Mouse (Mus musculus): ENCODE data around the gene Gcm2. TPM values are rescaled to one million over a fixed set of nuclear protein-coding genes. Genes with fewer than 3 reads are reported as not detected.

Gene Gcm2
- polyA plus RNA-seq, 1 experiment from 2014 or later = not detected

DNA sequence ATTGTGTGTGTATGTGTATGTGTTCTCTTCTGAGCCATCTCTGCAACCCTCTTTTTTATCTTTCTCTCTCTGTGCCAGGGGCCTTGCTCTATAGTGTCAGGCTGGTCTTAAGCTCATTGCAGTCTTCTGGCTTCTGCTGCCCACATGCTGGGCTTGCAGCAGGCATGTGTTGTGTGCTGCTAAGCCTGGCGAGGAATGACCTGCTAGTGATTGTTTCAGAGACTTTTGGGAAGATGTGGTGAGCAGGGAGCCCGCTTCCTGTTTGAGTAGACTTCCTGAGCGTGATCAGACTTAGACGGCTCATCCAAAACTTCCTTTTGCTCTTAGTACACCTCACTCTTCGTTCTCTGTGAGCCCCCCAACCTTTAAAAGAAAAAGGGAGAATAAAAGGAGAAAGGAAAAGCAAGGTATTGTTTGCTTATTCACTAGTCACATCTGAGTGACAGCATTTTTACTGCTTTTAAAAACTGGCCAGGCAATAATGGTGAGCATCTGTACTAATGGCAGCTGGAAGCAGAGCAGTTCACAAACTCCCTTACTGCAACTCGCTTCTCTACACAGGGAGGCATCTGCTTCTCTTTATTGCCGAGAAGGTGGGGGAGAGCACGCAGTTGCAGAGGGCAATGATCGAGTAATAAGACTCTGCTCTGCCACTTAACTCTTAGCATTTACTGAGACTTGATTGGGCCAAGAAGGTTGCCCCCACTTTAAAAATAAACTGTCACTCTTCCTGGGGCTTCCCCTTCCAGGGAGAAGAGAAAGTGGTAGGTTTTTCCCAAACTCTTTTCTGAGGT, 8.5 kb upstream of the Gcm2 start:
- ATAC-seq (replicated peaks; ENCODE audit: low FRiP score, low TSS enrichment, low read depth) (no peak), DNase-seq (ENCODE audit: low spot score) (no peak)
- Histone ChIP-seq H3K9me3 (ENCODE audit: control insufficient read depth, low read length) (no peaks in the 10 kb centered on the region), H3K4me1 (replicated peaks; ENCODE audit: control insufficient read depth, insufficient read depth, low read length) (no peaks in the 10 kb centered on the region), H3K4me2 (ENCODE audit: low read length) (no peak overlapping the region), H3K4me3 (ENCODE audit: low read depth, low read length) (no peak overlapping the region), H3K36me3 (ENCODE audit: control insufficient read depth, insufficient read depth, low read length) (no peaks in the 10 kb centered on the region), H3K9ac (ENCODE audit: low read length) (no peak overlapping the region), H3K27me3 (replicated peaks; ENCODE audit: control insufficient read depth, insufficient read depth, low read length) (0 out of 2 replicates have a peak, but pooled peaks cover 5% of the 10 kb centered on the region), H3K27ac (ENCODE audit: low read depth) (no peak overlapping the region)
- WGBS = 31% methylated on average over 9 of the region's 9 CpGs

DNA sequence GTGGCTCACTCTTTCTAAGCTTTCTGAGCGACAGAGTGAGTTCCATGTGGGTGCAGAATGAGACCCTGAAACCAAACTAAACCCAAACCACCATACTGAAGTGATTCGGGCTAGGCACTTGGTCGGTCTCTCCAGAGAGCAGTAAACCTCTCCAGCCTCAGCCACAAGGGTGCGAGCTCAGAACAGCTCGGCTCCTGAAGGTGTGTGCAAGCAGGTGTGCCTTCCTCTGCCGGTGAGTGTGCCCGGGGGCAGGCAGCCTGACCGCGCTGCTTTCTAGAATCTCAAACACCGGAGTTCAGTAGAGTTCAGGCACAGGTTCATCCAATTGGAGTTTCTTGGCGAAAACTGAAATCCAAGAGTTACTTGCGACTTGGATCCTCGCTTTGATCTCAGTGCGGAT, 3.1 kb upstream of the Gcm2 start, which contains the start of gene Sycp2l:
Sycp2l (plus strand) TSS at position 368 of the 400 bp plus-strand sequence.
- H3K4me3 ChIP-seq (ENCODE audit: low read depth, low read length) = peak within 1 kb of the TSS; percentile 13; the same call in 1 of the 2 replicates
- peak within 1 kb of the TSS; percentile 42 for H3K4me2 ChIP-seq (ENCODE audit: low read length)
- H3K27me3 ChIP-seq (replicated peaks; ENCODE audit: control insufficient read depth, insufficient read depth, low read length) = 0 out of 2 replicates have a peak, but pooled peaks cover 12% of the 10 kb centered on the region
- 20% methylated on average over 14 of the region's 14 CpGs for WGBS
- H3K36me3 ChIP-seq (ENCODE audit: control insufficient read depth, insufficient read depth, low read length) = no peaks in the 10 kb centered on the region
- no peak within 1 kb of the TSS for H3K27ac ChIP-seq (ENCODE audit: low read depth)
- DNase-seq (ENCODE audit: low spot score) = peak; percentile 61
- peak; percentile 72; the same call in 1 of the 2 replicates for ATAC-seq (replicated peaks; ENCODE audit: low FRiP score, low TSS enrichment, low read depth)
- no peaks in the 10 kb centered on the region for H3K4me1 ChIP-seq (replicated peaks; ENCODE audit: control insufficient read depth, insufficient read depth, low read length)
- no peak within 1 kb of the TSS for H3K9ac ChIP-seq (ENCODE audit: low read length)
- H3K9me3 ChIP-seq (ENCODE audit: control insufficient read depth, low read length) = no peaks in the 10 kb centered on the region

DNA sequence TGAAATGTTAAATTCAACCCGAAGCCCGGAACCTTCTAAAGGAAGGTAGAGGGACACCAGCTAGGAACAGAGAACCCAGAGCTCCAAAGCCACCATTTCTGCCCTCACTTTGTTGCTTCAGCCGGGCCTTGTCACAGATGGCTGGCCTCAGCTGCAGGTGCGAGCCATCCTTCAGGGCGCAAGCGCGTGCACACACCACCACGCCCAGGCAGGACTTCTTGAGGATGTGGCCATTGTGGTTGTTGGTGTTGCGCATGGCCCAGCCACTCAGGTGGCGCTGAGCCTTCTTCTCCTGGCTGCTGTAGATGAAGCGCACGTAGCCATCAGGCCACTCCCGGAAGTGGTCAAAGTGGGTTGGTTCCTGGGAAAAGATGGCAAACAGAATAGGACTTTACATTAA, 5.3 kb downstream of the Gcm2 start:
- Histone ChIP-seq H3K9me3 (ENCODE audit: control insufficient read depth, low read length) (no peaks in the 10 kb centered on the region), H3K9ac (ENCODE audit: low read length) (no peak overlapping the region), H3K4me2 (ENCODE audit: low read length) (no peak overlapping the region), H3K27me3 (replicated peaks; ENCODE audit: control insufficient read depth, insufficient read depth, low read length) (no peaks in the 10 kb centered on the region), H3K4me1 (replicated peaks; ENCODE audit: control insufficient read depth, insufficient read depth, low read length) (no peaks in the 10 kb centered on the region), H3K4me3 (ENCODE audit: low read depth, low read length) (no peak overlapping the region), H3K27ac (ENCODE audit: low read depth) (no peak overlapping the region), H3K36me3 (ENCODE audit: control insufficient read depth, insufficient read depth, low read length) (no peaks in the 10 kb centered on the region)
- DNase-seq (ENCODE audit: low spot score) (no peak), ATAC-seq (replicated peaks; ENCODE audit: low FRiP score, low TSS enrichment, low read depth) (no peak)
- WGBS = 92% methylated on average over 13 of the region's 13 CpGs

DNA sequence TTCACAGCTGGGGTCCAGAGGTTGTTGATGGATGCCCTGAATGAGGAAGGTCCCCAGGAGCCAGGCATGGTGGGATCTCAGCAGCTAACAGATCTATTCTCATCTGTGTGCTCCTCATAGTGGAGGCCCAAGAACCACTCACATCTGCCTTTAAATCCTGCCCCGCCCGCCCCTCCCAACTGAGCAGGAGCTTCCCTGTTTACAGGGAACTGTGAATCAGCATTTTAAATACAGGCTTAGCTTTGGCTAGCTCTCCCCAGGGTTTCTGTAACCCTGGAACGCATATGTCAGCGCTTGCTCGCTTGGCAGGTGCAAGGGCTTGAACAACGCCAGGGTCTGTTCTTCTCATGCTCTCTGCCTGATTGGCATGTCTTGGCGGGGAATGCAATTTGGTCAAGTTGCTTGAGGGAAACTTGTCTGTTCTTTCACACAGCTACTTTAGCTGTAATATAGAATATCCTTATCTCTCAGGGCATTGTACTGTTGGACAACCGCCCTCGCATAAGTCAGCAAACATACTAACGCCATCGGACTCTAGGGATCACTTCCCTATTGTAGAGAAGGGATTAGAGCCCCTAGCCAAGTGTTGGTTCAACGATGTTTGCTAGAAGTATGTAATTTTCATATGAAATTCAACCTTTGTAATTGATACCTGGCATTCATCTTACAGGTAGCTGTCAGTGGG, 6.9 kb downstream of the Gcm2 start:
- Histone ChIP-seq H3K27me3 (replicated peaks; ENCODE audit: control insufficient read depth, insufficient read depth, low read length) (no peaks in the 10 kb centered on the region), H3K9ac (ENCODE audit: low read length) (no peak overlapping the region), H3K27ac (ENCODE audit: low read depth) (no peak overlapping the region), H3K9me3 (ENCODE audit: control insufficient read depth, low read length) (no peaks in the 10 kb centered on the region), H3K36me3 (ENCODE audit: control insufficient read depth, insufficient read depth, low read length) (no peaks in the 10 kb centered on the region), H3K4me2 (ENCODE audit: low read length) (no peak overlapping the region), H3K4me1 (replicated peaks; ENCODE audit: control insufficient read depth, insufficient read depth, low read length) (no peaks in the 10 kb centered on the region), H3K4me3 (ENCODE audit: low read depth, low read length) (no peak overlapping the region)
- WGBS = 68% methylated on average over 12 of the region's 12 CpGs
- no peak for DNase-seq (ENCODE audit: low spot score)
- ATAC-seq (replicated peaks; ENCODE audit: low FRiP score, low TSS enrichment, low read depth) = no peak

DNA sequence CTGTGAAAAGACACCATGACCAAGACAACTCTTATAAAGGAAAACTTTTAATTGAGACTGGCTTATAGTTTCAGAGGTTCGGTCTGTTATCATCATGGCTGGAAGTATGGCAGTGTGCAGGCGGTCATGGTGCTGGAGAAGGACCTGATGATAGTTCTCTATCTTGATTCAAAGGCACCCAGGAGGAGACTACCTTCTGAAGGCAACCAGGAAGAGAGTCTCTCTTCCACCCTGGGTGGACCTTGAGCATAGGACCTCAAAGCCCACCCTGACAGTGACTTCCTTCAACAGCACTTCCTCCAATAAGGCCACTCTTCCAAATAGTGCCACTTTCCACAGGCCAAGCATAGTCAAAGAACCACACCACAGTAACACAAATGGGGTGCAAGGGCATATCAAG, 10.8 kb downstream of the Gcm2 start:
- Histone ChIP-seq H3K4me1 (replicated peaks; ENCODE audit: control insufficient read depth, insufficient read depth, low read length) (no peaks in the 10 kb centered on the region), H3K9me3 (ENCODE audit: control insufficient read depth, low read length) (no peaks in the 10 kb centered on the region), H3K27ac (ENCODE audit: low read depth) (no peak overlapping the region), H3K36me3 (ENCODE audit: control insufficient read depth, insufficient read depth, low read length) (no peaks in the 10 kb centered on the region), H3K4me3 (ENCODE audit: low read depth, low read length) (no peak overlapping the region), H3K4me2 (ENCODE audit: low read length) (no peak overlapping the region), H3K27me3 (replicated peaks; ENCODE audit: control insufficient read depth, insufficient read depth, low read length) (no peaks in the 10 kb centered on the region), H3K9ac (ENCODE audit: low read length) (no peak overlapping the region)
- ATAC-seq (replicated peaks; ENCODE audit: low FRiP score, low TSS enrichment, low read depth) (no peak), DNase-seq (ENCODE audit: low spot score) (no peak)
- WGBS = 95% methylated on average over 2 of the region's 2 CpGs

DNA sequence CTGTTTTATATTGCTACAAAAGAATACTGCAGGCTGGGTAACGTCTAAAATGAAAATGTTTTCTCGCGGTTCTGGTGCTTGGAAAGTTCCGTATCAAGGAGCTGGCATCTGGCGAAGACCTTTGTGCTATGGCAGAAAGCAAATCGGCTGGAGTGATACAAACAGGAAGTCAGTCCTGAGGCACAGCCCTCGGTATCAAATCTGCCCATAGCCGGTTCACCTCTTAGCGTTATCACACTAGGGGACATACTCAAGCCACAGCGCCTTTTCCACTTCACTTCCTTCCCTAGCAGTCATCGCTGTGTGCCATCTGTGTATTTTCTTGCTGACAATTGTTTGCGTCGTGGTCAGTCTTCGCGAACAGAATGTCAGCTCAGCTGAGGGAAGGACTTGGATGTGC, 12.5 kb downstream of the Gcm2 start:
- Histone ChIP-seq H3K9ac (ENCODE audit: low read length) (no peak overlapping the region), H3K4me3 (ENCODE audit: low read depth, low read length) (no peak overlapping the region), H3K4me1 (replicated peaks; ENCODE audit: control insufficient read depth, insufficient read depth, low read length) (no peaks in the 10 kb centered on the region), H3K36me3 (ENCODE audit: control insufficient read depth, insufficient read depth, low read length) (no peaks in the 10 kb centered on the region), H3K9me3 (ENCODE audit: control insufficient read depth, low read length) (no peaks in the 10 kb centered on the region), H3K27me3 (replicated peaks; ENCODE audit: control insufficient read depth, insufficient read depth, low read length) (no peaks in the 10 kb centered on the region), H3K27ac (ENCODE audit: low read depth) (no peak overlapping the region), H3K4me2 (ENCODE audit: low read length) (no peak overlapping the region)
- ATAC-seq (replicated peaks; ENCODE audit: low FRiP score, low TSS enrichment, low read depth) (no peak), DNase-seq (ENCODE audit: low spot score) (no peak)
- 88% methylated on average over 15 of the region's 15 CpGs for WGBS

DNA sequence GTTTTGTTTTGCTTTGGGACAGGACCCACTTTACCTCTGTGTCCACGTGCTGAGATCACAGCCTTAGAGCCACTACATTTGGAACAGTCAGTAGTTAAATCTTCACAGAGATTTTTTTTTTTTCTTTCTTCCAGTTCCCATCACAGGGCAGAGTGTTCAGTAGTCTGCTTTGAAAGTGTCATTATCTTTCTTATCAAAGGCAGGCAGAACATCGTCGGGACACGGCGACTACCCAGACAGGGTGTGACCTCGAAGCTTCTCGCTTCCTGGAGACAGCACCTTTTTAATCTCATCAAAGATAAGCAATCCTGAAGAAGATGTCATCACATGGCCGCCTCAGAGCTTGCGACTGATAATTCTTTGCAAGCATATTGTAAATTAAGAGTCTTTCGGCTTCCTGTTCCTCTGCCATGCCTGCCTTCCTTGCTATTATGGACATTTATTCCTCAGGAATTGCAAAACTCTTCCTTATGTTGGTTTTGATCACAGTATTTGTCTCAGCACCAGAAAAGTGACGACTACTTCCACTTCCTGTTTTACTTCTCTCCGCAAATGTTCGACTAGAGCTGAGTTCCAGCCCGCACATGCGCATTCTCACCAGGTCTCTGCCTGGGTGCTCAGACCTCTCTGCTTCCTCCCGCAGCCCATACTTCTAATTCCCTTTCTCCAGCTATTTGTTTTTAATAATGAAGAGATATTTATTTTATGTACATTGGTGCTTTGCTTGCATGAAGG, 13.3 kb downstream of the Gcm2 start:
- 53% methylated on average over 16 of the region's 16 CpGs for WGBS
- no peaks in the 10 kb centered on the region for H3K36me3 ChIP-seq (ENCODE audit: control insufficient read depth, insufficient read depth, low read length)
- no peaks in the 10 kb centered on the region for H3K9me3 ChIP-seq (ENCODE audit: control insufficient read depth, low read length)
- H3K4me1 ChIP-seq (replicated peaks; ENCODE audit: control insufficient read depth, insufficient read depth, low read length) = no peaks in the 10 kb centered on the region
- H3K9ac ChIP-seq (ENCODE audit: low read length) = no peak overlapping the region
- H3K4me3 ChIP-seq (ENCODE audit: low read depth, low read length) = no peak overlapping the region
- ATAC-seq (replicated peaks; ENCODE audit: low FRiP score, low TSS enrichment, low read depth) = no peak
- no peak for DNase-seq (ENCODE audit: low spot score)
- no peak overlapping the region for H3K4me2 ChIP-seq (ENCODE audit: low read length)
- no peak overlapping the region for H3K27ac ChIP-seq (ENCODE audit: low read depth)
- no peaks in the 10 kb centered on the region for H3K27me3 ChIP-seq (replicated peaks; ENCODE audit: control insufficient read depth, insufficient read depth, low read length)

DNA sequence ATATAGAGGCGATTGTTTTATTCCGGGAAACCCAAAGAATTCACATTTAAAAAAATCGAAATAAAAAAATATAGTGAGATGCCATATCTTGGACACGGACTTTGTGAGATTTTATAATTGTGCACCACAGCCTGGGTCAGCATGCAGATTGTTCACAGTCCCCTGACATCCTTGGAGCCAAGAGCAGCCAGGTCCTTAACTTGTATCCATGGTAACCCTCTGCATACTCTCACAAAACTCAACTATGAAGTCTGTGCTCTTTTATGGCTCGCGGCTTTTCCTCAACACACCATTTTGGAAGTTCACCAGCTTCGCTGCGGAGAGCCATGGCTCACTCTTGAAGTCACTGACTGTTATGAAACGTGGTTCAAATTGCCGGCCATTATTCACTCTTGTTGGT, 16.7 kb downstream of the Gcm2 start:
- H3K4me3 ChIP-seq (ENCODE audit: low read depth, low read length) = no peak overlapping the region
- WGBS = 84% methylated on average over 10 of the region's 10 CpGs

More for the DNA sequence above, 16.7 kb downstream of the Gcm2 start:
- Histone ChIP-seq H3K27me3 (replicated peaks; ENCODE audit: control insufficient read depth, insufficient read depth, low read length) (no peaks in the 10 kb centered on the region), H3K4me2 (ENCODE audit: low read length) (no peak overlapping the region), H3K36me3 (ENCODE audit: control insufficient read depth, insufficient read depth, low read length) (no peaks in the 10 kb centered on the region), H3K9me3 (ENCODE audit: control insufficient read depth, low read length) (no peaks in the 10 kb centered on the region), H3K9ac (ENCODE audit: low read length) (no peak overlapping the region), H3K27ac (ENCODE audit: low read depth) (no peak overlapping the region), H3K4me1 (replicated peaks; ENCODE audit: control insufficient read depth, insufficient read depth, low read length) (no peaks in the 10 kb centered on the region)
- ATAC-seq (replicated peaks; ENCODE audit: low FRiP score, low TSS enrichment, low read depth) (no peak), DNase-seq (ENCODE audit: low spot score) (no peak)

Data from intestine, embryonic 14.5 days (tissue).